Comparison of ENCODE assay signal across 12 mouse cellular contexts in genomic region chr12:73715954-73716731, GRCm38 (mm10).
DNase-seq lines count a peak whose midpoint lies in the region; ATAC-seq lines count a peak whose summit lies in the region.
"Had no signal": no experiment of that assay in that cellular context is flagged by ENCODE, and none has a peak within 500 bp of the region (broad histone marks: within the 10 kb centered on the region; RNA-seq: fewer than 3 reads in every experiment).

No protein-coding gene starts in this region.

- peaks cover 6% of the 10 kb centered on the region; the same call in 1 of the 2 replicates for H3K4me1 ChIP-seq in hindbrain, embryonic 12.5 days
- H3K4me1 ChIP-seq in hindbrain, embryonic 16.5 days (ENCODE audit: control insufficient read depth, insufficient read depth, low read depth, low read length) = no peaks in the 10 kb centered on the region
- H3K4me1 ChIP-seq in midbrain, embryonic 14.5 days (ENCODE audit: control insufficient read depth, insufficient read depth, low read length) = no peaks in the 10 kb centered on the region
- H3K4me1 ChIP-seq in intestine, embryonic 15.5 days (replicated peaks) = no peaks in the 10 kb centered on the region
- H3K4me1 ChIP-seq: lung, embryonic 15.5 days; stomach, embryonic 15.5 days had no signal

- H3K9me3 ChIP-seq in hindbrain, embryonic 12.5 days (replicated peaks) = no peaks in the 10 kb centered on the region
- no peaks in the 10 kb centered on the region for H3K9me3 ChIP-seq in hindbrain, embryonic 16.5 days (ENCODE audit: control insufficient read depth, low read length)
- H3K9me3 ChIP-seq in midbrain, embryonic 14.5 days (ENCODE audit: control insufficient read depth, low read length) = no peaks in the 10 kb centered on the region
- no peaks in the 10 kb centered on the region for H3K9me3 ChIP-seq in intestine, embryonic 15.5 days
- H3K9me3 ChIP-seq: heart, embryonic 15.5 days; lung, embryonic 15.5 days; stomach, embryonic 15.5 days had no signal

- peak; percentile 95 for DNase-seq in CD4-positive helper T cell, adult 2 months (ENCODE audit: low read depth, low spot score)
- DNase-seq in midbrain, embryonic 14.5 days = peak; percentile 62
- DNase-seq in gastrocnemius, adult 18-20 months (ENCODE audit: low spot score) = no peak
- no peak for DNase-seq in heart, adult 11 months
- DNase-seq: kidney, postnatal 14 days had no signal

- no peak overlapping the region for H3K4me3 ChIP-seq in hindbrain, embryonic 12.5 days
- no peak overlapping the region for H3K4me3 ChIP-seq in hindbrain, embryonic 16.5 days (ENCODE audit: low read length)
- H3K4me3 ChIP-seq in midbrain, embryonic 14.5 days (replicated peaks; ENCODE audit: low read depth, low read length) = no peak overlapping the region
- no peak overlapping the region for H3K4me3 ChIP-seq in intestine, embryonic 15.5 days (replicated peaks)
- H3K4me3 ChIP-seq: heart, embryonic 15.5 days; lung, embryonic 15.5 days; stomach, embryonic 15.5 days had no signal

- 72% methylated on average over 21 of the region's 21 CpGs for WGBS in hindbrain, embryonic 12.5 days
- 57% methylated on average over 21 of the region's 21 CpGs for WGBS in hindbrain, embryonic 16.5 days
- WGBS in midbrain, embryonic 14.5 days = 61% methylated on average over 21 of the region's 21 CpGs
- 72% methylated on average over 21 of the region's 21 CpGs for WGBS in intestine, embryonic 15.5 days

- peaks cover 2% of the 10 kb centered on the region; the same call in 1 of the 2 replicates for H3K27me3 ChIP-seq in hindbrain, embryonic 12.5 days
- no peaks in the 10 kb centered on the region for H3K27me3 ChIP-seq in hindbrain, embryonic 16.5 days (replicated peaks; ENCODE audit: control insufficient read depth, insufficient read depth, low read length)
- no peaks in the 10 kb centered on the region for H3K27me3 ChIP-seq in midbrain, embryonic 14.5 days (ENCODE audit: control insufficient read depth, insufficient read depth, low read length)
- H3K27me3 ChIP-seq in intestine, embryonic 15.5 days (replicated peaks) = no peaks in the 10 kb centered on the region
- H3K27me3 ChIP-seq: heart, embryonic 15.5 days; lung, embryonic 15.5 days; stomach, embryonic 15.5 days had no signal

- H3K9ac ChIP-seq in hindbrain, embryonic 12.5 days = no peak overlapping the region
- H3K9ac ChIP-seq in hindbrain, embryonic 16.5 days (ENCODE audit: low read depth, low read length) = no peak overlapping the region
- H3K9ac ChIP-seq in midbrain, embryonic 14.5 days (replicated peaks; ENCODE audit: low read length) = no peak overlapping the region
- no peak overlapping the region for H3K9ac ChIP-seq in intestine, embryonic 15.5 days
- H3K9ac ChIP-seq: heart, embryonic 15.5 days; lung, embryonic 15.5 days; stomach, embryonic 15.5 days had no signal

- no peak overlapping the region for H3K4me2 ChIP-seq in hindbrain, embryonic 12.5 days (replicated peaks)
- H3K4me2 ChIP-seq in hindbrain, embryonic 16.5 days (ENCODE audit: low read length) = no peak overlapping the region
- no peak overlapping the region for H3K4me2 ChIP-seq in midbrain, embryonic 14.5 days (ENCODE audit: low read length)
- no peak overlapping the region for H3K4me2 ChIP-seq in intestine, embryonic 15.5 days (replicated peaks)
- H3K4me2 ChIP-seq: heart, embryonic 15.5 days; lung, embryonic 15.5 days; stomach, embryonic 15.5 days had no signal

- peak overlapping the region; percentile 48 for H3K27ac ChIP-seq in hindbrain, embryonic 12.5 days
- no peak overlapping the region for H3K27ac ChIP-seq in hindbrain, embryonic 16.5 days (ENCODE audit: low read depth, low read length)
- peak overlapping the region; percentile 68 for H3K27ac ChIP-seq in midbrain, embryonic 14.5 days (replicated peaks; ENCODE audit: low read depth, low read length)
- H3K27ac ChIP-seq in intestine, embryonic 15.5 days = no peak overlapping the region
- H3K27ac ChIP-seq: heart, embryonic 15.5 days; lung, embryonic 15.5 days; stomach, embryonic 15.5 days had no signal

- ATAC-seq in hindbrain, embryonic 12.5 days (ENCODE audit: low FRiP score) = no peak
- no peak; the same call in 1 of the 2 replicates for ATAC-seq in hindbrain, embryonic 16.5 days
- peak; percentile 91 for ATAC-seq in granulocyte monocyte progenitor cell, adult 5-6 weeks (replicated peaks; ENCODE audit: poor library complexity, severe bottlenecking)
- no peak; the same call in 1 of the 2 replicates for ATAC-seq in midbrain, embryonic 14.5 days (ENCODE audit: low FRiP score, low TSS enrichment)
- no peak for ATAC-seq in intestine, embryonic 15.5 days

- no peaks in the 10 kb centered on the region for H3K36me3 ChIP-seq in hindbrain, embryonic 12.5 days
- H3K36me3 ChIP-seq in hindbrain, embryonic 16.5 days (ENCODE audit: control insufficient read depth, insufficient read depth, low read length) = no peaks in the 10 kb centered on the region
- no peaks in the 10 kb centered on the region for H3K36me3 ChIP-seq in midbrain, embryonic 14.5 days (ENCODE audit: control insufficient read depth, insufficient read depth, low read length)
- no peaks in the 10 kb centered on the region for H3K36me3 ChIP-seq in intestine, embryonic 15.5 days
- H3K36me3 ChIP-seq: heart, embryonic 15.5 days; lung, embryonic 15.5 days; stomach, embryonic 15.5 days had no signal

Comparison
In these comparisons a context has a peak if more than half of its experiments do, and no peak if none do; other contexts are left out.
1. H3K27ac ChIP-seq: peak in hindbrain, embryonic 12.5 days (single experiment) and midbrain, embryonic 14.5 days (single experiment); none in hindbrain, embryonic 16.5 days (single experiment) and intestine, embryonic 15.5 days (single experiment).
2. DNase-seq: peak in CD4-positive helper T cell, adult 2 months (single experiment) and midbrain, embryonic 14.5 days (single experiment); none in gastrocnemius, adult 18-20 months (single experiment) and heart, adult 11 months (single experiment).